Mouse (Mus musculus) c-Kit-positive CD71-negative TER-119-negative erythroid progenitor cells, embryonic 14.5 days (primary cell): ENCODE data around the gene Gm21882.
"Not testable (repeated sequence)": the region's sequence is repeated elsewhere in the genome, so short reads cannot be mapped to it uniquely, and the experiment has no call there.

ENCODE experiments used
- DNase-seq: peaks from one replicate; pipeline ENCODE4 v3.0.0-alpha.2; 2013; ENCODE audit warnings: low read depth

Gene Gm21882

GRCm38 (mm10) chrY:40381423-40381822, at the start of gene Gm21882:
Gene Gm21882, minus strand, starts transcription at chrY:40381523.
- DNase-seq: not testable (repeated sequence)
